Mouse (Mus musculus) lung, postnatal 0 days (tissue): Measurements from ENCODE around the gene Shc3.

Experiments
- CTCF ChIP-seq: IDR thresholded peaks from 2 replicates; pipeline ENCODE4 v1.5.1; 2016; ENCODE audit warnings: antibody characterized with exemption, mild to moderate bottlenecking
- EP300 ChIP-seq: IDR thresholded peaks from 2 replicates; pipeline ENCODE4 v1.6.1; 2016; ENCODE audit warnings: antibody characterized with exemption, mild to moderate bottlenecking, control low read depth

GRCm38 (mm10) chr13:51416727-51417126 is 152.5 kb downstream of the Shc3 start:
- TF ChIP-seq CTCF: no peak
- TF ChIP-seq EP300: no peak
